Mouse (Mus musculus) left cerebral cortex, postnatal 36 days (tissue): ENCODE measurements around the gene Sdcbp2. TPM values are rescaled to one million over a fixed set of nuclear protein-coding genes. Genes with fewer than 3 reads are reported as not detected.
"Not testable (repeated sequence)": the region's sequence is repeated elsewhere in the genome, so short reads cannot be mapped to it uniquely, and the experiment has no call there.

Source experiments
- DNase-seq, 2 experiments: peaks; one replicate each; pipeline ENCODE4 v3.0.0; 2021 to 2022; ENCODE audit warnings: low spot score in 2 of 2, mixed read lengths in 1 of 2
- intact Hi-C: fragments of 180-260 bp; cut with DNase I; formaldehyde crosslinking; loops from one replicate; pipeline ENCODE4 v1.15.1; 2025
- total RNA-seq, 2 experiments: library from RNA; stranded (reverse); gene quantifications; 2 replicates each; pipeline ENCODE4 v1.2.3; 2021

The Sdcbp2 gene
- total RNA-seq, 2 experiments from 2014 or later: 1.6 to 2.3 TPM

- intact Hi-C loops: no loop called here
- no peak for DNase-seq
Measured at GRCm38 (mm10) chr2:151564006-151564405, 8.4 kb upstream of the Sdcbp2 start.

DNA sequence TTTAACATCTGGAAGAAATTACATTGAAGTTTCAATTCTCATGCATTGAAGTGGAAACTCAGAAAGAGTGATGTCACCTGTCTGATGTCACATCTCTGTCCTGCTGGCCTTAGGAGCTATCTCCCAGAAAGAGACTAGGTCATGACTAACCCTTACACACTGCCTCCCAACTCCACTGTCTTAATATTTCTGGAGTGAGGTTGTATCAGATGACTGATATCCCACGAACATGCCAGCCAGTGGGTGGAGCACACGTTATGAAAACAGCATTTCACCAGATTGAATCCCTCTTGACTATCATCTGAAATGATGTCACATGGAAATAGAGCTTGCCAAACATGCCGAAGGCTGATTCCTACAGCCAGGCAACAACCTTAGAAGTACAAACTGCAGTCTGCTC is 7.4 kb upstream of the Sdcbp2 start:
- DNase-seq: no peak
- intact Hi-C loops: no loop called here

DNA sequence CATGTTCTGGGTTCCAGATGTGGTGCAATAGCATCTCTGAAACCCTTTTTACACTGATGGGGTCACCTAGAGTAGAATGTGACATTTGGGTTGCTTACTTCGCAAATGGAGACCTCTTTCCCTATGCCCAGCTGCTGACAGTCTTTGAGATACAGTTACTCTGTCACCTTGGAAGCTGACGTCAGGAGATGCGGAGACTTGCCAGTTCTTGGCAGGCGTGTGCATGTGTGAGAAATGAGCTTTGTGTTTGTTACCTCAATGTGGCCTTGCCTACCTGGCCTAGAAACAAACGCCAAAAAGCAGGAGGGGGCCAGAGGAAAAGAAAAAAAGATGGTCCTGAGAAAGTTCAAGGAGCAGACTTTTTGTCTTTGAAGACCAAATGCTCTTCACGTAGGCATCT is 5.6 kb upstream of the Sdcbp2 start:
- intact Hi-C loops: no loop called here
- no peak for DNase-seq

DNA sequence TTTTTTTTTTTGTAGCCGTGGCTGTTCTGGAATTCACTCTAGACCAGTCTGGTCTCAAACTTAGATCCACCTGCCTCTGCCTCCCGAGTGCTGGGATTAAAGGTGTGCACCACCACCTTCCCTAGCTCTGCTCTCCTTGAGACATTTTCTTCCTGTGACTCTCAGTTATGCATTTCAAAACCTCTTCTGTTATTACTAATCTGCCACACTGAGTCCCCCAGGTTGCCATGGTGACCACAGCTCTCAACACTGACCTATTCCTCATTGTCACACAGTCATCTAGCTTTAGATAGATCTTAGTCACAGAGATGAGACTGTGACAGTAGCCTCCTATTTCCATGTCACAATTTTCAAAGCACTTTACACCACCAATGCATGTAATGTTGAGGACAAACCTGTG is 3.0 kb upstream of the Sdcbp2 start:
- intact Hi-C loops: no loop called here
- DNase-seq: no peak

GRCm38 (mm10) chr2:151573667-151574066 is 1.2 kb downstream of the Sdcbp2 start:
- peak; percentile 42 to 54 for DNase-seq
- intact Hi-C loops: loop anchor here (2.0 kb wide), 1 partner anchor 59 kb away; the partner anchor contains the start of gene Snph

DNA sequence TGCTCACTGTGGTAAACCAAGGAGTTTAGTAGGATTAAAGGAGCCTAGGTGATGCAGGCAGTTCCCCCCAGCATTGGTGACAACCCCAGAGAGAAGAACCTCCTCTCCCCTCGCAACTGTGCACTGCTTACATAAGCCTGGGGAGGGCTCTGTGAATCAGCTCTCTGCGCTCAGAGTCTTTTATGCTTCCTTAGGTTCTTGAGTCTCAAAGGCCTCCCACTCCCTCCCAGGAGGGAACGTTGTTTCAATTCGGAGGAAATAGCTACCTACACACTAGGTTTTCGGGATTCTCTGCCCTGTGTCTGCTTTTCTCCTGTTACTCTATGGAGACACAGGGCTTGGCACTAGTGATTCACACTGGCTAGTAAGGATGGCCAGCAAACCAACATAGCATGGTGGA is 2.2 kb downstream of the Sdcbp2 start:
- intact Hi-C loops: loop anchor here (2.0 to 5.0 kb wide), 2 partner anchors 58 to 103 kb away; partner anchors contain the start of gene Snph

GRCm38 (mm10) chr2:151575119-151575698 is 2.8 kb downstream of the Sdcbp2 start:
- intact Hi-C loops: loop anchor here (2.0 to 5.0 kb wide), 2 partner anchors 58 to 102 kb away; partner anchors contain the start of gene Snph
- DNase-seq: no peak

More for the DNA sequence above, 2.2 kb downstream of the Sdcbp2 start:
- peak; percentile 71 to 78 for DNase-seq

DNA sequence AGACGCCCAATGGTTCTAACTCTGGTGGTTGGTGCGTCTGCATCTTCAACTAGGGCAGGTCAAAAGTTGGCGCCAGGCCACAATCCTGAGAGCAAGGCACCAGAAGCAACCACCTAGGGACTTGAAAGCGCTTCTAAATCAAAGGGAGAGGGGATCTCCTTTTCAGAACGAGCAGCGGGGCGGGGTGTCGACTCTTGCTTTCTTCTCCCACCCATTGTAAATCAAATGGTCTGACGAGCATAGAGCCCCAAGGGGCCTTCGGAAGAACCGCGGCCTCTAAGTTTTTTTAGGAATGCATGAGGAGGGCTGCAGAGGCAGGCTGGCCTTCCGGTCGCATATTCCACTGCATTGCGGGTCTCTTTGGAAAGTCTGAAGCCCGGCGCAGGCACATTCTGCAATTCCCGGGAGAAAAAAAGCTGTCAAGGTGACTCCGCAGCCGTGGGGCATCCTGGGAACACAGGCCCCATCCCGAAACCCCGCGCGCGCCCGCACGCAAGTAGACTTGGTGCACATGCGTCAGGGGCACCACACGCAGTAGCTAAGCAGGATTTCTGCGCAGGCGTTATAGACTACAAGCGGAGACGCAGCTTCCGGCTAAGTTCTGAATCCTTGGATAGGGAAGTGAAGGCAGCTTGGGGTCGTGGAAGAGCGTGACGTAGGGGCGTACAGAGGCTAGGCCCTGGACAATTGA is 3.4 kb downstream of the Sdcbp2 start:
- intact Hi-C loops: loop anchor here (2.0 to 5.0 kb wide), 3 partner anchors 31 to 101 kb away; partner anchors contain the start of gene Snph
- DNase-seq: peak; percentile 93 to 94

DNA sequence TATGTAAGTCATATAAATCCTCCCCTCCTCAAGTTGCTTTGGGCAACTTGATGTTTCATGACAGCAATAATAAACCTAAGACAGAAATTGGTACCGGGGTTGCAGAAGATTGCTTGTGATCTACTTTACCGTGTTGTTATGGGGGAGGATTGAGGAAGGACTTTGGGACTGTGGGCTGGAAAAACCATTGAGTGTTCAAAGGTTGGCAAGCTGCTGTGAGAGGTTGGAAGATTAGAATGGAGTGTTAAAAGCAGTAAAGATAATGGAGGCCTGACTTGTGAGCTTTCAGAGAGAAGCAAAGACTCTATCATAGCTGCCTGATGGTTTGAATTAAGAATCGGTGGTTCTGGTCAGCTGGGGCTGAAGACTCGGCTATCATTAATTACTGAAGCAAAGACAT is 6.8 kb downstream of the Sdcbp2 start:
- DNase-seq: no peak
- intact Hi-C loops: loop anchor here (5.0 kb wide), 1 partner anchor 98 kb away; no protein-coding TSS in a partner anchor

- intact Hi-C loops: no loop called here
Measured at GRCm38 (mm10) chr2:151580945-151581344, 8.5 kb downstream of the Sdcbp2 start.

GRCm38 (mm10) chr2:151585934-151586333 is 13.5 kb downstream of the Sdcbp2 start:
- DNase-seq: no peak

More at GRCm38 (mm10) chr2:151580945-151581344, 8.5 kb downstream of the Sdcbp2 start:
- DNase-seq: no peak

DNA sequence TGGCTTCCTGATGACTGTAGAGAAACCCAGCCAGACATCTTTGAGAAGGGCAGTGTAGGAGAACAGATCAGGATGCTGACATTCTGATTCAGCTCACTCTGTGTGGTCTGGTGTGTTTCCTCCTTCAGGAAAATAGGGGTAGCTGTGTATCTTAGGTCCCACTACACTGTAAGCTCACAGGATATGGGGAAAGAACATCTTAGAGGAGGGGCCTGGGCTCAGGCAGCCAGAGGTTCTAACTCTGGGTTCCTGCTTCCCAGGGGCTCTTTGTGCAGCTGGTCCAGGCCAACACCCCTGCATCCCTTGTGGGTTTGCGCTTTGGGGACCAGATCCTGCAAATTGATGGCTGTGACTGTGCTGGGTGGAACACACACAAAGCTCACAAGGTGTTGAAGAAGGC is 14.4 kb downstream of the Sdcbp2 start:
- no peak for DNase-seq
- intact Hi-C loops: no loop called here

More at GRCm38 (mm10) chr2:151585934-151586333, 13.5 kb downstream of the Sdcbp2 start:
- intact Hi-C loops: no loop called here

DNA sequence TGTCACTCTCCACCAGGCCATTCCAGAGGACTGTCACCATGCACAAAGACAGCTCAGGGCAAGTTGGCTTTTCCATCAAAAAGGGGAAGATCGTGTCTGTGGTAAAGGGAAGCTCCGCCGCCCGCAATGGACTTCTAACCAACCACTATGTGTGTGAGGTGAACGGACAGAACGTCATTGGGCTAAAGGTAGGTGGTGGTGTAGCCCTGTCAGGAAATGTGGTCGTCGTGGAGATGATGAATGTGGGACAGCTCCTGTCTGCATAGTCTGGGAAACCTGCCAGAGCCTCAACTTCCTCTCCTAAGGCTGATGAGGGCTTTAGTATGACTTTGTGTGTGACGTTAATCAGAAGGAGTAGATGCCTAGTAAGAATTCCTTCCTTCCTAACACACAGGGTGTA is 14.9 kb downstream of the Sdcbp2 start:
- intact Hi-C loops: no loop called here
- DNase-seq: no peak

- intact Hi-C loops: no loop called here
- DNase-seq: peak; percentile 65 to 67
Measured at GRCm38 (mm10) chr2:151598068-151598467, 25.6 kb downstream of the Sdcbp2 start.

DNA sequence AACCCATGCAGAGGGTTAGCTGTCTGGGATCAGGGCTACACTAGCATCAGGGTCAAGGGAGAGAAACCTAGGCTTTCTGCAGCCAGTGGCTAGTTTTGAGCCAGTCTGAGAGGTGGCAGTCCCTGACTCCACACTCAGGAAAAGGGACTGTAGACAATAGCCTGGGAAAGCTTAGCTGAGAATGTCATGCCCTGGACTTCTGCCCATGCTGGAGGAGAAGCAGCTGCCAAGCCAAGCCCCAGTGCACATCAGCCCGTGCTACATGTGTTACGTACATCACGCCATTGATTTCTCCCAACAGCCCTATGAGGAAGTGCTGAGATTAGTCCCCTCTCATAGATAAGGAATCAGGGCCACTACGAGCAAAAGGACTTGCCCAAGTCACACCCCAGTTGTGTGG is 29.7 kb downstream of the Sdcbp2 start:
- intact Hi-C loops: no loop called here
- DNase-seq: no peak

DNA sequence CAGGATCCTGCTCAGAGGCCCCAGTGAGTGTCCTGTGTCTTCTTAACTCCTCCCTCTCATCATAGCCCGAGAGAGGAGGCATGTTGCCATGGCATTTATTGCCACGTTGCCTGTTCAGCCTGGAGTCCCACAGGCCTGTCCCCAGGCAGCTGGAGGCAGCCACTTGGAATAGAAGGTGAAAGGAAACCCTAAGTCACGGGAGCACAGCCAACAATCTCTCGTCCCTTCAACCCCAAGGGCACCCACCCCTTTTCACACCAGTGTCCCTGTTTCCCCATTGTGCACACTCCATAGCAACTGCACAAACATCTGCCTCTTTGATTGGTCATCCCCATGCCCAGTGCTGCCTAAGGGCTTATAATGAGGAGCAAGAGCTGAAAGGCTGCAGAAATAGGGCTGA is 31.2 kb downstream of the Sdcbp2 start:
- no peak for DNase-seq
- intact Hi-C loops: no loop called here

DNA sequence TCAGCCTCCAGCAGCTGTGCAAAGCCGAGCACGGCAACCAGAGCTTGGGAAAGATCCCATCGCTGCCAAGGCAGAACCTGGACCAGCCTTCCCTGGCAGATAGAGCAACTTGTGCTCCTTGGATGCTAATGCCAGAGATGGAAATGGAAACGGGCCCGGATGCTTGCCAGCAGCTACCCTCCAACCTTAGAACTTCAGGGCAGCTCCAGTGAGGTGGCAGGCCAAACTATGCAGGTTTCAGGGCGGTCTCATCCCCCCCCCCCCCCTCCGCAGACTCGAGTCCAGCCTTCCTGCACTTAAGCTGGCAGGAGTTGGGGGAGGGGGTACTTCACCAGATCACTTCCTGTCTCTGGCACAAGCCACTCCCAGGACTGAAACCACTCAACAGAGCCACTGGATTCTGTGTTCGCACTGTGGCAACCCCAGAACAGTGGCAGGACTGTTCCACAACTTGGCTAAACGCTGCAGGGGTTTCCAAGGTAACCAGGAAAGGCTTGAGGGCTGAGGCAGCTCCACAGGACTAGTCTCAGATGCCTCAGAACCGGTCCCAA is 33.1 kb downstream of the Sdcbp2 start:
- peak; percentile 75 to 83 for DNase-seq
- intact Hi-C loops: no loop called here

- DNase-seq: no peak
- intact Hi-C loops: no loop called here
Measured at GRCm38 (mm10) chr2:151608435-151608834, 36.0 kb downstream of the Sdcbp2 start.

- no peak for DNase-seq
- intact Hi-C loops: no loop called here
Measured at GRCm38 (mm10) chr2:151609974-151610373, 37.6 kb downstream of the Sdcbp2 start.

- DNase-seq: peak in 1 of 2 experiments; percentile 70
- intact Hi-C loops: not testable (repeated sequence)
Measured at GRCm38 (mm10) chr2:151615779-151616178, 43.4 kb downstream of the Sdcbp2 start.
